Mouse (Mus musculus) lung, embryonic 14.5 days (tissue): ENCODE data around the gene Hmcn1. TPM values are rescaled to one million over a fixed set of nuclear protein-coding genes. Genes with fewer than 3 reads are reported as not detected.

Experiments
- ATAC-seq: fragments of 200-750 bp; cut with Nextera tagmentation; 2 replicates; pipeline ENCODE4 v1.8.0; 2017; ENCODE audit warnings: mild to moderate bottlenecking, moderate TSS enrichment, moderate library complexity; ENCODE audit not compliant: insufficient read depth
- DNase-seq: peaks from one replicate; pipeline ENCODE4 v3.0.0-alpha.2; 2015
- H3K27ac ChIP-seq: fragments of 300-500 bp; sonication (generic); 2 replicates; pipeline ENCODE4 v1.5.1; 2014; ENCODE audit warnings: low read depth, mild to moderate bottlenecking, moderate library complexity
- H3K27me3 ChIP-seq: fragments of 300-500 bp; sonication (generic); 2 replicates; pipeline ENCODE4 v1.6.1; 2014; ENCODE audit warnings: low read length, control low read depth; ENCODE audit not compliant: insufficient read depth
- H3K36me3 ChIP-seq: fragments of 300-500 bp; sonication (generic); 2 replicates; pipeline ENCODE4 v1.6.1; 2014; ENCODE audit warnings: control low read depth; ENCODE audit not compliant: insufficient read depth
- H3K4me1 ChIP-seq: fragments of 300-500 bp; sonication (generic); 2 replicates; pipeline ENCODE4 v1.6.1; 2014; ENCODE audit warnings: antibody characterized with exemption, control low read depth; ENCODE audit not compliant: insufficient read depth
- H3K4me2 ChIP-seq: fragments of 300-500 bp; sonication (generic); 2 replicates; pipeline ENCODE4 v1.6.1; 2014; ENCODE audit warnings: mild to moderate bottlenecking
- H3K4me3 ChIP-seq: fragments of 300-500 bp; sonication (generic); 2 replicates; pipeline ENCODE4 v1.5.1; 2014; ENCODE audit warnings: low read depth, low read length
- H3K9ac ChIP-seq: fragments of 300-500 bp; sonication (generic); 2 replicates; pipeline ENCODE4 v1.6.1; 2014
- H3K9me3 ChIP-seq: fragments of 300-500 bp; sonication (generic); 2 replicates; pipeline ENCODE4 v1.6.1; 2016; ENCODE audit warnings: low read depth, low read length, control low read depth
- CTCF ChIP-seq: IDR thresholded peaks from 2 replicates; pipeline ENCODE4 v1.5.1; 2016; ENCODE audit warnings: antibody characterized with exemption, low read depth
- WGBS: fragments of 180-500 bp; shearing (Covaris S2); extraction: QIAGEN DNeasy Blood & Tissue Kit; methylation state at CpG from one replicate; pipeline ENCODE4 v1.1.7; 2014; 5-methylcytosine and 5-hydroxymethylcytosine counted together
- polyA plus RNA-seq: library from polyadenylated mRNA; unstranded; fragments of >200 nt; fragmentation: Nextera tagmentation; extraction: Ambion mirVana; gene quantifications from 2 replicates; pipeline ENCODE4 v1.2.1, GENCODE M21; 2014

Hmcn1 gene
- polyA plus RNA-seq, 1 experiment from 2014 or later = 17.1 TPM

GRCm38 (mm10) chr1:150786746-150787145 is 206.5 kb downstream of the Hmcn1 start:
- TF ChIP-seq CTCF = no peak
- no peak overlapping the region for H3K27ac ChIP-seq
- 67% methylated on average over 6 of the region's 6 CpGs for WGBS
- H3K4me3 ChIP-seq = no peak overlapping the region
- no peaks in the 10 kb centered on the region for H3K9me3 ChIP-seq
- ATAC-seq (no peak; the same call in 1 of the 2 replicates), DNase-seq (no peak)
- H3K27me3 ChIP-seq = no peaks in the 10 kb centered on the region
- H3K36me3 ChIP-seq = no peaks in the 10 kb centered on the region
- H3K9ac ChIP-seq = no peak overlapping the region
- H3K4me1 ChIP-seq = no peaks in the 10 kb centered on the region
- no peak overlapping the region for H3K4me2 ChIP-seq

- H3K4me3 ChIP-seq = no peak overlapping the region
- H3K4me2 ChIP-seq = no peak overlapping the region
- TF ChIP-seq CTCF = no peak
- H3K36me3 ChIP-seq = no peaks in the 10 kb centered on the region
- H3K9ac ChIP-seq = no peak overlapping the region
- ATAC-seq = no peak
- WGBS = 68% methylated on average over 15 of the region's 15 CpGs
- H3K27me3 ChIP-seq = no peaks in the 10 kb centered on the region
- H3K4me1 ChIP-seq = no peaks in the 10 kb centered on the region
- DNase-seq = peak; percentile 27
- H3K9me3 ChIP-seq = no peaks in the 10 kb centered on the region
- H3K27ac ChIP-seq = no peak overlapping the region
These were observed 210.0 kb downstream of the Hmcn1 start for GRCm38 (mm10) chr1:150783070-150783842.

- Histone ChIP-seq H3K27ac (no peak overlapping the region), H3K4me3 (no peak overlapping the region), H3K9me3 (no peaks in the 10 kb centered on the region), H3K27me3 (no peaks in the 10 kb centered on the region), H3K4me2 (no peak overlapping the region), H3K9ac (no peak overlapping the region), H3K36me3 (no peaks in the 10 kb centered on the region), H3K4me1 (no peaks in the 10 kb centered on the region)
- DNase-seq = peak; percentile 44
- ATAC-seq = no peak
- WGBS = 32% methylated on average over 2 of the region's 2 CpGs
- TF ChIP-seq CTCF = peak; percentile 55
These were observed 213.3 kb downstream of the Hmcn1 start for GRCm38 (mm10) chr1:150779902-150780301.

- Histone ChIP-seq H3K4me1 (no peaks in the 10 kb centered on the region), H3K4me3 (no peak overlapping the region), H3K4me2 (no peak overlapping the region), H3K9me3 (no peaks in the 10 kb centered on the region), H3K27me3 (no peaks in the 10 kb centered on the region), H3K36me3 (no peaks in the 10 kb centered on the region), H3K27ac (no peak overlapping the region), H3K9ac (no peak overlapping the region)
- ATAC-seq = no peak
- TF ChIP-seq CTCF = no peak
- DNase-seq = no peak
These were observed 216.5 kb downstream of the Hmcn1 start for GRCm38 (mm10) chr1:150776741-150777140.

GRCm38 (mm10) chr1:150775742-150776141 is 217.5 kb downstream of the Hmcn1 start:
- ATAC-seq (no peak), DNase-seq (peak; percentile 36)
- WGBS = 63% methylated on average over 2 of the region's 2 CpGs
- H3K4me1 ChIP-seq = no peaks in the 10 kb centered on the region
- H3K27ac ChIP-seq = no peak overlapping the region
- no peak for TF ChIP-seq CTCF
- H3K9me3 ChIP-seq = no peaks in the 10 kb centered on the region
- H3K4me2 ChIP-seq = no peak overlapping the region
- H3K4me3 ChIP-seq = no peak overlapping the region
- no peaks in the 10 kb centered on the region for H3K36me3 ChIP-seq
- H3K27me3 ChIP-seq = no peaks in the 10 kb centered on the region
- no peak overlapping the region for H3K9ac ChIP-seq

GRCm38 (mm10) chr1:150772958-150773357 is 220.3 kb downstream of the Hmcn1 start:
- Histone ChIP-seq H3K4me3 (no peak overlapping the region), H3K27me3 (no peaks in the 10 kb centered on the region), H3K4me1 (no peaks in the 10 kb centered on the region), H3K36me3 (no peaks in the 10 kb centered on the region), H3K9me3 (no peaks in the 10 kb centered on the region), H3K27ac (no peak overlapping the region), H3K4me2 (no peak overlapping the region), H3K9ac (no peak overlapping the region)
- no peak for TF ChIP-seq CTCF
- no peak for ATAC-seq
- DNase-seq = no peak
- 86% methylated on average over 3 of the region's 3 CpGs for WGBS

GRCm38 (mm10) chr1:150770948-150771521 is 222.2 kb downstream of the Hmcn1 start:
- DNase-seq (peak; percentile 45), ATAC-seq (peak; percentile 49; the same call in 1 of the 2 replicates)
- Histone ChIP-seq H3K9me3 (no peaks in the 10 kb centered on the region), H3K4me3 (no peak overlapping the region), H3K27ac (peak overlapping the region; percentile 36; the same call in 1 of the 2 replicates), H3K36me3 (no peaks in the 10 kb centered on the region), H3K4me1 (no peaks in the 10 kb centered on the region), H3K9ac (no peak overlapping the region), H3K4me2 (no peak overlapping the region), H3K27me3 (no peaks in the 10 kb centered on the region)
- TF ChIP-seq CTCF = no peak
- WGBS = 57% methylated on average over 7 of the region's 7 CpGs
